Comparison of ENCODE assay signal across 21 mouse cellular contexts in genomic region chr3:105061496-105061895, GRCm38 (mm10). TPM values are rescaled to one million over a fixed set of nuclear protein-coding genes. Genes with fewer than 3 reads are reported as not detected.
"Had no signal": no experiment of that assay in that cellular context is flagged by ENCODE, and none has a peak within 500 bp of the region (broad histone marks: within the 10 kb centered on the region; RNA-seq: fewer than 3 reads in every experiment).

No protein-coding gene starts in this region.

- H3K9me3 ChIP-seq: liver, embryonic 12.5 days; midbrain, embryonic 10.5 days; midbrain, embryonic 15.5 days; neural tube, embryonic 13.5 days; stomach, embryonic 15.5 days had no signal

- H3K27ac ChIP-seq: kidney, embryonic 15.5 days; liver, embryonic 12.5 days; midbrain, embryonic 10.5 days; midbrain, embryonic 15.5 days; neural tube, embryonic 13.5 days; stomach, embryonic 15.5 days had no signal

- H3K9ac ChIP-seq: kidney, embryonic 15.5 days; liver, embryonic 12.5 days; lung, embryonic 14.5 days; midbrain, embryonic 15.5 days; neural tube, embryonic 13.5 days; stomach, embryonic 15.5 days had no signal

- DNase-seq: kidney, adult 2 months; kidney, postnatal 14 days; layer of hippocampus, adult 9-11 months; layer of hippocampus, postnatal 36 days; left cerebral cortex, postnatal 4 days; lung, embryonic 14.5 days; lung, postnatal 10 days; lung, postnatal 4 days; right cerebral cortex, postnatal 14 days; thymus, adult 2 months; thymus, postnatal 25 days had no signal

- H3K36me3 ChIP-seq: kidney, embryonic 15.5 days; liver, embryonic 12.5 days; midbrain, embryonic 10.5 days; midbrain, embryonic 15.5 days; neural tube, embryonic 13.5 days; stomach, embryonic 15.5 days had no signal

- ATAC-seq: intestine, embryonic 16.5 days; liver, embryonic 12.5 days; midbrain, embryonic 15.5 days had no signal

- H3K4me3 ChIP-seq: kidney, embryonic 15.5 days; liver, embryonic 12.5 days; midbrain, embryonic 10.5 days; midbrain, embryonic 15.5 days; neural tube, embryonic 13.5 days; stomach, embryonic 15.5 days had no signal

- H3K4me1 ChIP-seq: stomach, embryonic 15.5 days had no signal

- H3K4me2 ChIP-seq: kidney, embryonic 15.5 days; liver, embryonic 12.5 days; lung, embryonic 14.5 days; midbrain, embryonic 15.5 days; neural tube, embryonic 13.5 days; stomach, embryonic 15.5 days had no signal

RNA-seq across cellular contexts. Expression of gene 4930564D02Rik, which starts 5.1 kb away (rescaled TPM):
- total RNA-seq: layer of hippocampus, postnatal 36 days; left cerebral cortex, postnatal 4 days; megakaryocyte, adult 5-6 weeks had no signal
- polyA plus RNA-seq: intestine, embryonic 16.5 days; kidney, adult 2 months; kidney, embryonic 15.5 days; liver, embryonic 12.5 days; liver, embryonic 16.5 days; lung, embryonic 14.5 days; midbrain, embryonic 10.5 days; midbrain, embryonic 15.5 days; neural tube, embryonic 13.5 days; spleen, adult 2 months; stomach, embryonic 15.5 days; thymus, adult 2 months had no signal
